Mouse (Mus musculus): ENCODE data around the gene Mipol1.
"Not testable (repeated sequence)": the region's sequence is repeated elsewhere in the genome, so short reads cannot be mapped to it uniquely, and the experiment has no call there.

Mipol1 gene

GRCm38 (mm10) chr12:57424902-57425301 lies 194.7 kb downstream of the Mipol1 start:
- no peak for DNase-seq (ENCODE audit: extremely low read depth, low read depth)

DNA sequence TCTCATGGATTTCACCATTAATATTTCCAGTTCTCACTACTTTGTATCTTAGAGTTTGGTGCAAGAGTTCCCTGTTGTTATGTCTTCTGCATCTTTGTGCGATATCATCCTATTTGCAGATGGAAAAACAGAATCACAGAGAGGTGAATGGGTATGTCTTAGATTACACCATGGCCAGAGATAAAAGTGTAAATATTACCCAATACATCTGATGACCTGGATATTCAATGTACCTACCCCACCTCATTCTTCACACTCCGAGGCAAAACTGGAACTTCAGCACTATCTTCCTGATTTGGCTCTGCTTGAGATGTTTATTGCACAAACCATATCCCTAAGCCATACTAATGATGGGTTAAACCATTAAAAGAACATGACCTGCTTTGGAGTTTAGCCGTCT lies 198.0 kb downstream of the Mipol1 start:
- no peak for DNase-seq (ENCODE audit: extremely low read depth, low read depth)

- DNase-seq (ENCODE audit: extremely low read depth, low read depth) = no peak
Observed at GRCm38 (mm10) chr12:57428767-57429166, 198.5 kb downstream of the Mipol1 start.

DNA sequence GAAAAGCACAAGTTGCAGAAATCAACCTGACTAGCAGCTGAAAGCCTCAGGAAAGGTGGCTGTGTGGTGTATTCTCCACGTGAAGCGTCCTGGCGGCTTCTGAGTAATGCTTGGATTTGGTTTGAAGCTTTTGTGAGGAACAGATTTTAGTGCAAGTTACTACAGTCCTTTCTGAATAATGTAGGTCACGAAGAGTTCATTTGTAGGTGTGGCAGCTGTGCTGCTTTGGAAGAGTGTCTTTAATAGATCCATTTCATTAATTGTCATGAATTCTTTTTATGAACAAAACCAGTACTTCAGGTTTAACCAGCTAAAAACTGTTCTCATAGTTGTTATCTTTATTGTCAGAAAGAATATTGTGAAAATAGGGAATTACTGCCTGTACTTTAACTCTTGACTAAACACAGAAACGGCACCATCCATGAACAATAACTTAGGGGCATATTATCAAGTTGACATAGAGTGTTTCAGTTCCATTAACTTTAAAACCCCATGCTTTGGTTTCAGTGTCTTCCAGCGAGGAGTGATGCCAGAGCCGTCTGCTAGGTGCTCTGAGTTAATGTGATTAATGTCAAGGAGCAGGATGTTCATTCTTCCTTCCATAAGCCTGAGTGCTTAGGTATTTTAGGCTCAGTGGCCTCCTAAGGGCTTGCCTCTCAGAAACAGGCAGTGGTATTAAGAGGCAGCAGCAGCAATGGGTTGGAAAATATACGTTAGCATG lies 206.9 kb downstream of the Mipol1 start:
- DNase-seq (ENCODE audit: extremely low read depth, low read depth) = not testable (repeated sequence)

DNA sequence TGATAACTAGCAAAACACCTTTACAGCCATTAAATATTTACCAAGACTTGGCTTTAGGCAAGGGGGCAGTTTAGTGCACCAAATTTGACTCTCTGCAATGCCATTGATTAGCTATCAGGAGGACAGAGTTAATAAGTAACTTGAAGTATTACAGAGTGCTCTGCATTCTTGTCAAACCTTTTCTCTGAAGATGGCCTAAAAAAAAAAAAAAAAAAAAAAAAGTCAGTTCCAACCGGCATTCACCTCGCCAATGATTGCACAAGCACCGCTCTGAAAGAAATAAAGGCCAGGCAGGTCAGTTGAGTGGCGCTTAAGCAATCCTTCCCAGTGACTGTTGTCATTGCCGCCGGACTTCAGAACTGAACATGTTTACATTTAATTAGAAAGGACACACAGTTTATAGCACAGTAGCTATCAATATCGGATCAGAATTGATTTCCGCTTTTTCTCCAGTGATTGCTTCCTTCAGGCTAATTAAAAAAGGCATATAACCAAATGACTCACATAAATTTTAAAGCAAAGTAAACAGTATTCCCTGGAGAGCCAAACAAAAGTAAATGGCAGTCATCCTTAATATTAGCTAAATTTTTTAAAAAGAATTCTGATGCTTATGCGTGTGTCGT lies 214.2 kb downstream of the Mipol1 start:
- no peak for DNase-seq (ENCODE audit: extremely low read depth, low read depth)

GRCm38 (mm10) chr12:57447331-57447730 lies 217.1 kb downstream of the Mipol1 start:
- no peak for DNase-seq (ENCODE audit: extremely low read depth, low read depth)

- no peak for DNase-seq (ENCODE audit: extremely low read depth, low read depth)
Observed at GRCm38 (mm10) chr12:57449299-57449698, 219.1 kb downstream of the Mipol1 start.

- no peak for DNase-seq (ENCODE audit: extremely low read depth, low read depth)
Observed at GRCm38 (mm10) chr12:57450017-57450583, 219.9 kb downstream of the Mipol1 start.

GRCm38 (mm10) chr12:57456911-57457310 lies 226.7 kb downstream of the Mipol1 start:
- no peak for DNase-seq (ENCODE audit: extremely low read depth, low read depth)

DNA sequence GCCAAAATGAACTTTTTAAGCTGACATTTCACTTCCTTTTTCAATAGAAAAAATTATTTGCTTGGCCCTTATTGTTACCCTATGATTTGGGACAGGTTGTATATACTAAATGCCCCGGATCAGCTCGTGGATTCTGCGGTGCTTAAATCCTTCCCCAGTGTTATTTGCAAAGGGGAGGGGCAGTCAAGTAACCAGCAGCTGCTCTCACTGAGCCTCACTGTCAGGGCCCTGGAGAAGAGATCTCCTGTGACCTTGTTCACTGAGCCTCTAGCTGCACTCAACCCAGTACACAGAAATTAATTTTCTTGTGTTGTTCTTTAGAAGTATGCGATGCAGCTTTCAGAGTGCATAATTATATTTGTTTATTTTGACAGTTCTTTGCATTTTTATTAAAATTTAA lies 227.1 kb downstream of the Mipol1 start:
- no peak for DNase-seq (ENCODE audit: extremely low read depth, low read depth)

DNA sequence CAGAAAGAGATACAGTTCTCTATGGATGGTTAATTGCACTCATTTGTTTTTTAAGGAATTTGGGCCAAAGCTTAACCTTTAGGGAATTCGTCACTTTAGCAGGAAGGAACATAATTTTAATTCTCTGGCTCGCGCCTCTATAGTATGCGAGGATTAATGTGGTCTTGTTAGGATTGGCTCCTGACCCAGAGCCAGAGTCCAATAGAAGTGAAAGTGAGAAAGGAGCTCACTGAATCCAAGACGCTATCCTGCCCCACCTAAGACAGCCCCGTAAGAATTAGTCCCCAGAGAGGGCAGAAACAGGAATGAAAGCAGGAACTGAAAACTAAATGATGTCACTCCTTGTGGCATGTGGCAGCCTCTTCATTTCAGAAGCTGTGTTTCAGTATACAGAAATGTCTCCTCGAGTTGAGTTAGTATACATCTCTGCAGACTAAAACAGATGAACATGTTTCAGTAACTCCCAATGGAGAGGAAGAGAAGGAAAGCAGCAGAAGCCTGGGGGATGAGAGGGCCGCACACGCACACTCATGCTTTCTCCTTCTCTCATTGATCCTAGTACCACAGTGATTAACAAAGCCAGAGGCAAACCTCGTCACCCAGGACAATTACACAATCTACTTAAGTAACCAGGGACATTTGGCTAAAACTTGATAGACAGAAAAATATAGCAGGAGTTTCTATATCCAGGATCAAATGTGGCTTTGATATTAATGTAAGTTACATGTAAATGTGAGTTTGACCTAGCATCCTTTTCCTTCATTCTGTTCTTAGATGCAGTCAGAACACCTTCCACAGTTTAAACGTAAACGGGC lies 234.5 kb downstream of the Mipol1 start:
- DNase-seq (ENCODE audit: extremely low read depth, low read depth) = no peak

DNA sequence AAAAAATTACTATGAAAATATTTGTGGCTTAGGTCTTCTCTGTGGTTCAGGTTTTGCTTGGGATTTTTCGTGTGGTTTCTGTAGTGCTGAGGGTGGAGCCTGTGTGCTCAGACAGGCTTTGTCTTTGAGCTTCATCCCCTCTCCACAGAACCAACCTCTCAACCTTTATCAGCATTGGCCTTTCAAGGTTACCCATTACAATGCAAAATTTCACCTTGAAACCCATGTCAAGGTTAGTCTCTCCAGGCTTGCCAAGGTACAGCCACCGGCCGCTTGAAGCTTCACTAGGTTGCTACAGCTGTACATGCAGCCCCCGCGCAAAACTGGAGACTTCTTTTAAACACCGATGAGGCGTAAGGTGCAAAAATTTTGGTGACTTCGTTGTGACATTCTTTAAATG lies 241.6 kb downstream of the Mipol1 start:
- no peak for DNase-seq (ENCODE audit: extremely low read depth, low read depth)

GRCm38 (mm10) chr12:57476876-57477275 lies 246.6 kb downstream of the Mipol1 start:
- DNase-seq (ENCODE audit: extremely low read depth, low read depth) = no peak

- DNase-seq (ENCODE audit: extremely low read depth, low read depth) = no peak
Observed at GRCm38 (mm10) chr12:57481823-57482222, 251.6 kb downstream of the Mipol1 start.

DNA sequence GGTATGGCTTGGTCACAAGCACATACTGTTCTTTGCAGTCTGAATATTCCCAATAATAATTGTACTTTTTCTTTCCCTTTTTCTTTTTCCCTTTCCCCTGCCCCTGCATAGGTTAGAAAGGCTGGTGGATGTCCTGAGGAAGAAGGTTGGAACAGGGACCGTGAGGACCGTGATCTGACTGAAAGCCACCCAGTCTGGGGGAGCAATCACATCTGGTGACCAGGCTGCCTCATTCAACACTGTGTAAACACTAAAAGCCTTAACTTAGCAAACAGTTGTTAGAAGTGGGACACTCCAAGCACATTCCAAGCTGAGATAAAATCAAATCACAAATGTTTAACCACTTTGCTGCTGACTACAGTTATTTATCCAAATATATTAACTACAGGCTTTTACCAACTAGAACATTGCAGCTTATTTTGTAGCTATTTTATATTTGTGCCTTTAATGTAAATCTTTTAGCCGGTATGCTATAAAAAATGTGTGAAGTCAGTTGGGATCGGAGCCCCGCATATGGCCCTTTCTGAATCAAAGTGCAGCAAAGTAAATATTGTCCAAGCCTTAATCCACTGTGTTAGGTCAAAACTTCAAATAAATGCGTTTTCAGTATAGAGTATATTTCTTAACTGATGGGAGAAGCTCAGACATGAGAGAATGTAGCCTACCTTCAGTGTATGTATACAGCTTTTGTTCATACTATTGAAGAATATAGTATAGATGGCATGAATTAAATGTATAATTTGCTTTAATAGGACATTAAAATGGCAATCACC lies 266.3 kb downstream of the Mipol1 start:
- DNase-seq (ENCODE audit: extremely low read depth, low read depth) = no peak

GRCm38 (mm10) chr12:57500246-57500645 lies 270.0 kb downstream of the Mipol1 start:
- DNase-seq (ENCODE audit: extremely low read depth, low read depth) = no peak

- no peak for DNase-seq (ENCODE audit: extremely low read depth, low read depth)
Observed at GRCm38 (mm10) chr12:57505329-57505728, 275.1 kb downstream of the Mipol1 start.

DNA sequence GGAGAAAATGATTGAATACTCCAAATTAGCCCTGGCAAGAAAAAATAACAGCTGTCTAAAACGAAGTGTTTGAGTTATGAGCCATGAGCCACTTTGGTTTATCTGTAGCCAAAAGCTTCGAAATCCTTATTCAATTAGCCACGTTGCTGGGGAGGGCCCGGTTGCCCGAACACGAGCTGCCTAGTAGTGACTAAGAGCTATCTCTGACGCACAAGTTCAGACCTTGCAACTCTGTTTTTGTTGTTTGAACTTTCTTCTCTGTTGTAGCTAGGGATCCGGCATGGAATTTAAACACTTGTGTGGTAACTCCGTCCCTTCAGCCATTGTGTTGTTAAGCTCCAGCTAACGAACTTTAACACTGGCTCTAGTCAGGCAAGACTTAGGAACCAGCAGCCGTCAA lies 278.7 kb downstream of the Mipol1 start:
- no peak for DNase-seq (ENCODE audit: extremely low read depth, low read depth)

DNA sequence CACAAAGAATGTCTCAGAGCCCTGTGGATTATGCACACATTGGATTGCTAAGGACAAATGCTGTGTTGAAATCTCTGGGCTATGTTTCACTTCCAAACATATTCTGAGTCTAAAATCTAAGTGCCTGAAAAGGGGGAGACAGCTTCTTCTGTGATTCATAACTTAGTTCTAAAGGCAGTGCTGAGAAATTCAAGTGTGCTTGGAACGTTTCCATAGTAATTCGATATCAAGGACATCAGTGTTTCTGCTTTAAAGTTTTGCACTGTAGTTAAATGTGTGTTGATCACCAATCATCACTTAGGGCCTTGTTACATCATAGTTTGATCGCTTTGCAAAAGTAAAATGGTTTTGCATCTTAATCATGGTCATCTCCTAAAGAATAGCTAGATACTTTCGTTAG lies 279.5 kb downstream of the Mipol1 start:
- DNase-seq (ENCODE audit: extremely low read depth, low read depth) = no peak

DNA sequence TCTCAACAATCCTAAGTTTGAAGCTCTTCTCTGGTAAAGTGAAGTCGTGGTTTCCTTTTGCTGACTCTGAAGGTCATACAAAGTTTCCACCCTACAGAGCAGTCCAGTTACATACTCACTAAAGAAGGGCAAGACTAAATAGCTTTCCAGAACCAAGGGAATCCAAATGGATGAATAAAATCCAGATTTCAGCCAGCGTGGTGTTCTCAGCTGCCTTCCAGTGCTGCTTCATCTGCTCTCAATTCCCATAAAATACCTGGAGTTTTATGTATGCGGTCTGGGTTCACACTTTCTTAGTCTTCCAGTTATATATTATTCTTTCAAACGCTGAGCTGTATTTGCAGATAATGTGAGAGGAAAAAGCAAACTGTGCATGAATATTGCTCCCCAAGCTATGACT lies 280.9 kb downstream of the Mipol1 start:
- DNase-seq (ENCODE audit: extremely low read depth, low read depth) = no peak

GRCm38 (mm10) chr12:57511560-57511959 lies 281.3 kb downstream of the Mipol1 start:
- no peak for DNase-seq (ENCODE audit: extremely low read depth, low read depth)
